13 mouse cellular contexts compared by ENCODE assay signal in genomic region chr12:25311728-25312127, GRCm38 (mm10).
DNase-seq lines count a peak whose midpoint lies in the region; ATAC-seq and TF ChIP-seq lines count a peak whose summit lies in the region.
"Had no signal": no experiment of that assay in that cellular context is flagged by ENCODE, and none has a peak within 500 bp of the region (broad histone marks: within the 10 kb centered on the region; RNA-seq: fewer than 3 reads in every experiment).

No protein-coding gene starts in this region.

- no peak overlapping the region for H3K4me3 ChIP-seq in spleen, adult 2 months (ENCODE audit: extremely low read depth, insufficient read depth, insufficient read length)
- H3K4me3 ChIP-seq in hindbrain, postnatal 0 days (ENCODE audit: low read length) = no peak overlapping the region
- no peak overlapping the region for H3K4me3 ChIP-seq in midbrain, embryonic 14.5 days (replicated peaks; ENCODE audit: low read depth, low read length)
- no peak overlapping the region for H3K4me3 ChIP-seq in midbrain, postnatal 0 days (ENCODE audit: low read depth, low read length)
- H3K4me3 ChIP-seq: erythroblast, embryonic 14.5 days; heart, embryonic 10.5 days; hindbrain, embryonic 13.5 days; liver, embryonic 15.5 days; stomach, embryonic 15.5 days had no signal

- no peak for TF ChIP-seq CTCF in spleen, adult 2 months (IDR thresholded peaks at IDR 0.05; ENCODE audit: extremely low read depth, insufficient read depth, insufficient read length, insufficient replicate concordance)
- no peak for TF ChIP-seq CTCF in hindbrain, postnatal 0 days (IDR thresholded peaks at IDR 0.05; ENCODE audit: low read depth)
- TF ChIP-seq CTCF in midbrain, postnatal 0 days (IDR thresholded peaks at IDR 0.05) = no peak

- H3K4me2 ChIP-seq in hindbrain, postnatal 0 days (ENCODE audit: low read depth, low read length) = no peak overlapping the region
- H3K4me2 ChIP-seq in midbrain, embryonic 14.5 days (ENCODE audit: low read length) = no peak overlapping the region
- no peak overlapping the region for H3K4me2 ChIP-seq in midbrain, postnatal 0 days (ENCODE audit: low read depth, low read length, poor library complexity, severe bottlenecking)
- H3K4me2 ChIP-seq: hindbrain, embryonic 13.5 days; liver, embryonic 15.5 days; stomach, embryonic 15.5 days had no signal

- H3K27ac ChIP-seq in spleen, adult 2 months (ENCODE audit: insufficient read depth, low read length) = peak overlapping the region; percentile 21; the same call in 1 of the 2 replicates
- no peak overlapping the region for H3K27ac ChIP-seq in hindbrain, postnatal 0 days
- no peak overlapping the region for H3K27ac ChIP-seq in midbrain, embryonic 14.5 days (replicated peaks; ENCODE audit: low read depth, low read length)
- no peak overlapping the region for H3K27ac ChIP-seq in midbrain, postnatal 0 days (ENCODE audit: low read depth, low read length)
- H3K27ac ChIP-seq: heart, embryonic 10.5 days; hindbrain, embryonic 13.5 days; kidney, postnatal 0 days; liver, embryonic 15.5 days; stomach, embryonic 15.5 days had no signal

- TF ChIP-seq POLR2A in spleen, adult 2 months (IDR thresholded peaks at IDR 0.05; ENCODE audit: low read depth, low read length) = no peak

- H3K9ac ChIP-seq in hindbrain, postnatal 0 days (replicated peaks; ENCODE audit: low read length) = no peak overlapping the region
- H3K9ac ChIP-seq in midbrain, embryonic 14.5 days (replicated peaks; ENCODE audit: low read length) = no peak overlapping the region
- no peak overlapping the region for H3K9ac ChIP-seq in midbrain, postnatal 0 days (replicated peaks; ENCODE audit: low read length, poor library complexity, severe bottlenecking)
- H3K9ac ChIP-seq: hindbrain, embryonic 13.5 days; liver, embryonic 15.5 days; stomach, embryonic 15.5 days had no signal

- H3K9me3 ChIP-seq in hindbrain, postnatal 0 days (ENCODE audit: low read length) = no peaks in the 10 kb centered on the region
- H3K9me3 ChIP-seq in midbrain, embryonic 14.5 days (ENCODE audit: control insufficient read depth, low read length) = no peaks in the 10 kb centered on the region
- no peaks in the 10 kb centered on the region for H3K9me3 ChIP-seq in midbrain, postnatal 0 days (ENCODE audit: low read length)
- H3K9me3 ChIP-seq: heart, embryonic 10.5 days; hindbrain, embryonic 13.5 days; liver, embryonic 15.5 days; stomach, embryonic 15.5 days had no signal

- peak; percentile 74 for ATAC-seq in inflammation-experienced regulatory T-cells, adult 6 months
- no peak for ATAC-seq in hindbrain, postnatal 0 days
- no peak for ATAC-seq in midbrain, embryonic 14.5 days (ENCODE audit: low FRiP score, low TSS enrichment)
- no peak for ATAC-seq in midbrain, postnatal 0 days (ENCODE audit: low FRiP score)

- H3K27me3 ChIP-seq in spleen, adult 2 months (ENCODE audit: control insufficient read depth, insufficient read depth, low read length) = no peaks in the 10 kb centered on the region
- no peaks in the 10 kb centered on the region for H3K27me3 ChIP-seq in hindbrain, postnatal 0 days (ENCODE audit: insufficient read depth, low read length)
- H3K27me3 ChIP-seq in midbrain, embryonic 14.5 days (ENCODE audit: control insufficient read depth, insufficient read depth, low read length) = no peaks in the 10 kb centered on the region
- no peaks in the 10 kb centered on the region for H3K27me3 ChIP-seq in midbrain, postnatal 0 days (ENCODE audit: insufficient read depth, low read length)
- H3K27me3 ChIP-seq: hindbrain, embryonic 13.5 days; liver, embryonic 15.5 days; stomach, embryonic 15.5 days had no signal

- peak; percentile 15 to 38 for DNase-seq in thymus, adult 18-20 months
- no peak for DNase-seq in thymus, postnatal 10 days (ENCODE audit: low spot score in 2 of 2)
- peak; percentile 35 to 39 for DNase-seq in spleen, adult 2 months (ENCODE audit: low read depth in 1 of 2, low spot score in 2 of 2)
- no peak for DNase-seq in hindbrain, postnatal 0 days (ENCODE audit: low spot score)
- no peak for DNase-seq in midbrain, embryonic 14.5 days
- no peak for DNase-seq in midbrain, postnatal 0 days (ENCODE audit: low spot score)

- 12% methylated on average over 7 of the region's 7 CpGs for WGBS in spleen, adult 2 months
- WGBS in hindbrain, postnatal 0 days = 90% methylated on average over 7 of the region's 7 CpGs
- WGBS in midbrain, embryonic 14.5 days = 94% methylated on average over 7 of the region's 7 CpGs
- 86% methylated on average over 7 of the region's 7 CpGs for WGBS in midbrain, postnatal 0 days

- H3K36me3 ChIP-seq in spleen, adult 2 months (ENCODE audit: control insufficient read depth, insufficient read depth, low read length) = no peaks in the 10 kb centered on the region
- H3K36me3 ChIP-seq in hindbrain, postnatal 0 days (ENCODE audit: insufficient read depth, low read length) = no peaks in the 10 kb centered on the region
- no peaks in the 10 kb centered on the region for H3K36me3 ChIP-seq in midbrain, embryonic 14.5 days (ENCODE audit: control insufficient read depth, insufficient read depth, low read length)
- H3K36me3 ChIP-seq in midbrain, postnatal 0 days (ENCODE audit: insufficient read depth, low read length) = no peaks in the 10 kb centered on the region
- H3K36me3 ChIP-seq: heart, embryonic 10.5 days; hindbrain, embryonic 13.5 days; liver, embryonic 15.5 days; stomach, embryonic 15.5 days had no signal

- peaks cover 15% of the 10 kb centered on the region; the same call in 1 of the 2 replicates for H3K4me1 ChIP-seq in spleen, adult 2 months (ENCODE audit: control insufficient read depth, insufficient read depth, insufficient read length)
- no peaks in the 10 kb centered on the region for H3K4me1 ChIP-seq in hindbrain, postnatal 0 days (ENCODE audit: insufficient read depth, low read length)
- H3K4me1 ChIP-seq in midbrain, embryonic 14.5 days (ENCODE audit: control insufficient read depth, insufficient read depth, low read length) = no peaks in the 10 kb centered on the region
- no peaks in the 10 kb centered on the region for H3K4me1 ChIP-seq in midbrain, postnatal 0 days (ENCODE audit: insufficient read depth, low read length)
- H3K4me1 ChIP-seq: hindbrain, embryonic 13.5 days; liver, embryonic 15.5 days had no signal

Comparison
In these comparisons a context has a peak if more than half of its experiments do, and no peak if none do; other contexts are left out.
1. DNase-seq: peak in thymus, adult 18-20 months (2 of 2) and spleen, adult 2 months (2 of 2); none in thymus, postnatal 10 days (0 of 2), hindbrain, postnatal 0 days (single experiment), midbrain, embryonic 14.5 days (single experiment) and midbrain, postnatal 0 days (single experiment).